Mouse (Mus musculus): ENCODE measurements around the gene Brwd1. TPM values are rescaled to one million over a fixed set of nuclear protein-coding genes. Genes with fewer than 3 reads are reported as not detected.

Gene Brwd1
- total RNA-seq, 1 experiment = 117 TPM

DNA sequence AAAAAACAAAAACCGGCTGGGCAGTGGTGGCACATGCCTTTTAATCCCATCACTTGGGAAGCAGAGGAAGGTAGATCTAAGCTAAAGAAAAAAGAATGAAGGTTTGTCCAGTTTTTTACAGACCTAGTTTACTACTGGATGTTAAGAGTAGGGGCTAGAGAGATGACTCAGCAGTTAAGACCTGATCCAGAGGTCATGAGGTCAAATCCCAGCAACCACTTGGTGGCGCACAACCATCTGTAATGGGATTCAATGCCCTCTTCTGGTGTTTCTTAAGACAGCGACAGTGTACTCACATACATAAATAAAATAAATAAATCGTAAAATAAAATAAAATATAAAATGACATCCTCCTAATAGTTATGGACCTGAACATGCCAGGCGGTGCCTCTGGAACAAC lies 38.2 kb downstream of the Brwd1 start:
- H3K4me1 ChIP-seq (ENCODE audit: control insufficient read depth in 2 of 2, insufficient read depth in 2 of 2, low read length in 2 of 2, poor library complexity in 1 of 2) = peaks cover 0 to 2% of the 10 kb centered on the region in 2 experiments; a peak in 2 of 4 replicates
- peak; percentile 75 for DNase-seq (ENCODE audit: low read depth, low spot score)
- H3K27ac ChIP-seq (ENCODE audit: insufficient read depth, low read depth, low read length, poor library complexity, severe bottlenecking) = no peak overlapping the region; the same call in 1 of the 2 replicates
- H3K4me3 ChIP-seq (ENCODE audit: insufficient read depth in 1 of 2, low read depth in 1 of 2, low read length in 2 of 2, poor library complexity in 1 of 2, severe bottlenecking in 1 of 2) = no peak overlapping the region
- H3K9ac ChIP-seq (ENCODE audit: insufficient read depth, low read depth, low read length, poor library complexity, severe bottlenecking) = no peak overlapping the region; the same call in 1 of the 2 replicates
- peaks cover 26% of the 10 kb centered on the region for H3K36me3 ChIP-seq (ENCODE audit: control insufficient read depth, insufficient read depth, low read length, poor library complexity, severe bottlenecking)
- TF ChIP-seq MAFK (IDR thresholded peaks at IDR 0.05; ENCODE audit: insufficient read depth, low read depth, low read length) = peak; percentile 99
- TF ChIP-seq CHD2 (IDR thresholded peaks at IDR 0.05; ENCODE audit: low read depth, low read length) = no peak
- TF ChIP-seq HCFC1 (IDR thresholded peaks at IDR 0.05; ENCODE audit: borderline replicate concordance, insufficient read depth, low read length) = no peak
- TF ChIP-seq ZC3H11A (IDR thresholded peaks at IDR 0.05; ENCODE audit: borderline replicate concordance, low read depth, low read length) = no peak
- TF ChIP-seq ZNF384 (IDR thresholded peaks at IDR 0.05; ENCODE audit: low read depth, low read length) = no peak
- H3K9me3 ChIP-seq (ENCODE audit: control insufficient read depth, insufficient read depth, low read depth, low read length) = no peaks in the 10 kb centered on the region
- in situ Hi-C loops (cut with MboI; ENCODE audit: low sequenced_read_pairs in 2 of 2, unreplicated experiment in 2 of 2) = no loop called here

DNA sequence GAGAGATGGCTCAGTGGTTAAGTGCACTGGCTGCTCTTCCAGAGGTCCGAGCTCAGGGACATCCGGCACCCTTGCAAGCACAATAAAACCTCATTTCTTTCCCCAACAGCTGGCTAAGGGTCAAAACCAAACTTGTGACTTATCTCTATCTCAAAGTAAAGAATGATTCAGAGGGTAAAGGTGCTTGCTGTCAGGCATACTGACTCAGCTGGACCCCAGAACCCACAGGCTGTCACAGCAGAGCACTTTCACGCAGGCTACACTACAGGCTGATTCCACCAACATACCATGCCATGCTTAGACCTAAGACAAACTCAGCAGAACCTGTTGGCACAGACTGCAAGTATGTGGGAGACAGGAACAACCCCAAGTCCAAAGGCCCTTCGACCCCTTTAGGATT lies 41.6 kb downstream of the Brwd1 start:
- in situ Hi-C loops (cut with MboI; ENCODE audit: low sequenced_read_pairs in 2 of 2, unreplicated experiment in 2 of 2) = no loop called here
- peaks cover 38% of the 10 kb centered on the region for H3K36me3 ChIP-seq (ENCODE audit: control insufficient read depth, insufficient read depth, low read length, poor library complexity, severe bottlenecking)

DNA sequence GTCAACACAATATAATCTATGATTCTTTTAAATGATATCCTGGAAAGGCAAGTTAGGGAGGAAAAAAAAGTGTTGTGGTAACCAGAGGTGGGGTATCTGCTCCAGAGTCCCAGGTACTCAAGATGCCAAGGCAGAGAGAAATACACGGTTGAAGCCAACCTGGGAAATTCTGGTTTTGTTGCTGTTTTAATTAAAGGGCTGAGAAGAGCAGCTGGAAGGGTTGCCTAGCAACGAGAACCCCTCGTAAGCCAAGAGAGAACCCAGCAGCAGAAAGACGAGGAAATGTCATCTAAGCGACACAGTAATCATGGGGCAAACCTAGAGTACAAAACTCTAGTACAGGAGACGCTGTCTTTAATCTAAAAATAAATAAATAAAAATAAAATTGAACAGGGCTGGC lies 42.8 kb downstream of the Brwd1 start:
- TF ChIP-seq ZC3H11A (IDR thresholded peaks at IDR 0.05; ENCODE audit: borderline replicate concordance, low read depth, low read length) = no peak
- in situ Hi-C loops (cut with MboI; ENCODE audit: low sequenced_read_pairs in 2 of 2, unreplicated experiment in 2 of 2) = no loop called here
- no peak overlapping the region for H3K4me3 ChIP-seq (ENCODE audit: insufficient read depth in 1 of 2, low read depth in 1 of 2, low read length in 2 of 2, poor library complexity in 1 of 2, severe bottlenecking in 1 of 2)
- no peak for DNase-seq (ENCODE audit: low read depth, low spot score)
- peaks cover 45% of the 10 kb centered on the region for H3K36me3 ChIP-seq (ENCODE audit: control insufficient read depth, insufficient read depth, low read length, poor library complexity, severe bottlenecking)
- no peak overlapping the region for H3K27ac ChIP-seq (ENCODE audit: insufficient read depth, low read depth, low read length, poor library complexity, severe bottlenecking)
- no peaks in the 10 kb centered on the region for H3K9me3 ChIP-seq (ENCODE audit: control insufficient read depth, insufficient read depth, low read depth, low read length)
- H3K9ac ChIP-seq (ENCODE audit: insufficient read depth, low read depth, low read length, poor library complexity, severe bottlenecking) = no peak overlapping the region
- H3K4me1 ChIP-seq (ENCODE audit: control insufficient read depth in 2 of 2, insufficient read depth in 2 of 2, low read length in 2 of 2, poor library complexity in 1 of 2) = no peaks in the 10 kb centered on the region; a peak in 2 of 4 replicates

More for the DNA sequence above, 41.6 kb downstream of the Brwd1 start:
- no peak overlapping the region for H3K9ac ChIP-seq (ENCODE audit: insufficient read depth, low read depth, low read length, poor library complexity, severe bottlenecking)
- H3K9me3 ChIP-seq (ENCODE audit: control insufficient read depth, insufficient read depth, low read depth, low read length) = no peaks in the 10 kb centered on the region
- H3K27ac ChIP-seq (ENCODE audit: insufficient read depth, low read depth, low read length, poor library complexity, severe bottlenecking) = no peak overlapping the region
- H3K4me1 ChIP-seq (ENCODE audit: control insufficient read depth in 2 of 2, insufficient read depth in 2 of 2, low read length in 2 of 2, poor library complexity in 1 of 2) = peaks cover 0 to 2% of the 10 kb centered on the region in 2 experiments; a peak in 2 of 4 replicates
- no peak for DNase-seq (ENCODE audit: low read depth, low spot score)
- no peak overlapping the region for H3K4me3 ChIP-seq (ENCODE audit: insufficient read depth in 1 of 2, low read depth in 1 of 2, low read length in 2 of 2, poor library complexity in 1 of 2, severe bottlenecking in 1 of 2)
- TF ChIP-seq CHD2 (IDR thresholded peaks at IDR 0.05; ENCODE audit: low read depth, low read length) (no peak), MAFK (IDR thresholded peaks at IDR 0.05; ENCODE audit: insufficient read depth, low read depth, low read length) (no peak)

DNA sequence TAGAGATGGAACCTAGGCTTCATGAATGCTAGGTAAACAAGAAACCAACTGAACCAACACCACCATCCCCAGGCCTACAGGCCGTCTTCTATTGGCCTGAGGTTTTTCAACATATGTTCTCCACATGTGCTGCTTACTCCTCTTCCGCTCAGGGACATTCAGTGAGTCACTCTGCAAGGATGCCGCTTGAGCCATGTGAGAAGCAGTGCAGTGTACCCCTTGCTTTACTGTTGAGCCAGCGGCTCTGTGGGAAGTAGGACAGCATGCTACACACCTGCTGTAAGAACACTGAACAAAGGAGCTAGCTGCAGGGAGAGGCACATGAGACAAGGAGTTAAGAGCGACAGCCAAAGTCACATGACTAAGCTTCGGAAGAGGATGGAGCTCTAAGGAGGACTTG lies 47.9 kb downstream of the Brwd1 start:
- Histone ChIP-seq H3K36me3 (ENCODE audit: control insufficient read depth, insufficient read depth, low read length, poor library complexity, severe bottlenecking) (peaks cover 55% of the 10 kb centered on the region), H3K4me1 (ENCODE audit: control insufficient read depth in 2 of 2, insufficient read depth in 2 of 2, low read length in 2 of 2, poor library complexity in 1 of 2) (no peaks in the 10 kb centered on the region), H3K9me3 (ENCODE audit: control insufficient read depth, insufficient read depth, low read depth, low read length) (no peaks in the 10 kb centered on the region), H3K9ac (ENCODE audit: insufficient read depth, low read depth, low read length, poor library complexity, severe bottlenecking) (no peak overlapping the region), H3K4me3 (ENCODE audit: insufficient read depth in 1 of 2, low read depth in 1 of 2, low read length in 2 of 2, poor library complexity in 1 of 2, severe bottlenecking in 1 of 2) (no peak overlapping the region), H3K27ac (ENCODE audit: insufficient read depth, low read depth, low read length, poor library complexity, severe bottlenecking) (no peak overlapping the region)
- in situ Hi-C loops (cut with MboI; ENCODE audit: low sequenced_read_pairs in 2 of 2, unreplicated experiment in 2 of 2) = no loop called here
- TF ChIP-seq ZC3H11A (IDR thresholded peaks at IDR 0.05; ENCODE audit: borderline replicate concordance, low read depth, low read length) (no peak), ZNF384 (IDR thresholded peaks at IDR 0.05; ENCODE audit: low read depth, low read length) (no peak), CHD2 (IDR thresholded peaks at IDR 0.05; ENCODE audit: low read depth, low read length) (no peak), HCFC1 (IDR thresholded peaks at IDR 0.05; ENCODE audit: borderline replicate concordance, insufficient read depth, low read length) (no peak), MAFK (IDR thresholded peaks at IDR 0.05; ENCODE audit: insufficient read depth, low read depth, low read length) (no peak)
- DNase-seq (ENCODE audit: low read depth, low spot score) = no peak

DNA sequence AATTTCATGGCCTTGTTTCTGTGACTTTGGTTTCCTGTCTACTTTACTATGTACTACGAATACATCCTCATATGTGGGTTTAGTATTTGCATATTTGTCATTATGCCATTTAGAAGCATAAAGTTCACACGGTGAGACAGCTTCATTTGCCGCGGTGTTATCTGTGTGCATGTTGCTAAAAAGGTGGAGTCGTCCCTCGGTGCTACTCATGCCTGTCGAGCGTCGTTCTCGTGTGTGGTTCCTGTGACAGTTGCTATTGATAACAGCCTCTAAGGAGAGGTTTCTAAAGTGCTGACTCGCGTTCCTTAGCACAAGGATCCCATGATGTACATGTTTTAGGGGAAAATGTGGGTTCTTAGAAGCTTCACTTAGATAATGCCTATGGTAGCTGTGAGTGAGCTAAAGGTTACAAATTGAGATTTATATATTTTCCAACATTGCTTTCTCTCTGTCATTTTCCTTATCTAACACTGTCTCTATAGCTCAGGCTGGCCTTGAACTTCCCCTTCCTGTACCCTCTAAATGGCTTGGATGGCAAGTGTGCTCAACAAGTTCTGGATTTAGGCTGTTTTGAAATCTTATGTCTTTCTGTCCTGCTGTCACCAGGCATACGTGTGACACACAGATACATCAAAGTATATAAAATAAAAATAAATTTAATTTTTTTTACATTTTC lies 49.8 kb downstream of the Brwd1 start:
- no peak for DNase-seq (ENCODE audit: low read depth, low spot score)
- TF ChIP-seq ZC3H11A (IDR thresholded peaks at IDR 0.05; ENCODE audit: borderline replicate concordance, low read depth, low read length) (no peak), MAFK (IDR thresholded peaks at IDR 0.05; ENCODE audit: insufficient read depth, low read depth, low read length) (no peak), ZNF384 (IDR thresholded peaks at IDR 0.05; ENCODE audit: low read depth, low read length) (no peak), CHD2 (IDR thresholded peaks at IDR 0.05; ENCODE audit: low read depth, low read length) (no peak), HCFC1 (IDR thresholded peaks at IDR 0.05; ENCODE audit: borderline replicate concordance, insufficient read depth, low read length) (no peak)
- in situ Hi-C loops (cut with MboI; ENCODE audit: low sequenced_read_pairs in 2 of 2, unreplicated experiment in 2 of 2) = no loop called here

More for the DNA sequence above, 49.8 kb downstream of the Brwd1 start:
- no peak overlapping the region for H3K9ac ChIP-seq (ENCODE audit: insufficient read depth, low read depth, low read length, poor library complexity, severe bottlenecking)
- no peak overlapping the region for H3K27ac ChIP-seq (ENCODE audit: insufficient read depth, low read depth, low read length, poor library complexity, severe bottlenecking)
- H3K4me3 ChIP-seq (ENCODE audit: insufficient read depth in 1 of 2, low read depth in 1 of 2, low read length in 2 of 2, poor library complexity in 1 of 2, severe bottlenecking in 1 of 2) = no peak overlapping the region
- H3K9me3 ChIP-seq (ENCODE audit: control insufficient read depth, insufficient read depth, low read depth, low read length) = no peaks in the 10 kb centered on the region
- peaks cover 51% of the 10 kb centered on the region for H3K36me3 ChIP-seq (ENCODE audit: control insufficient read depth, insufficient read depth, low read length, poor library complexity, severe bottlenecking)
- no peaks in the 10 kb centered on the region for H3K4me1 ChIP-seq (ENCODE audit: control insufficient read depth in 2 of 2, insufficient read depth in 2 of 2, low read length in 2 of 2, poor library complexity in 1 of 2)
